Mouse (Mus musculus) kidney, adult 10 weeks (tissue): ENCODE data around the gene Oxct1. TPM values are rescaled to one million over a fixed set of nuclear protein-coding genes. Genes with fewer than 3 reads are reported as not detected.

Experiments
- polyA plus RNA-seq: library from polyadenylated mRNA; stranded (reverse); fragments of 350-450 nt; fragmentation: Illumina TruSeq; extraction: RNeasy Lipid Tissue Mini Kit (QIAGEN cat#74804); gene quantifications from one replicate; pipeline ENCODE4 v1.2.3, GENCODE M21; 2014; ENCODE audit warnings: low read depth, low replicate concordance

Oxct1 gene
- polyA plus RNA-seq, result 2,017 TPM

GRCm38 (mm10) chr15:4026231-4026773 is at the start of gene Oxct1:
Gene Oxct1, plus strand, starts transcription at chr15:4026383.

GRCm38 (mm10) chr15:3979061-3979848 is 46.9 kb upstream of the Oxct1 start, which contains the start of gene Fbxo4:
Gene Fbxo4, minus strand, starts transcription at chr15:3979573.

GRCm38 (mm10) chr15:3995448-3996266 is 30.5 kb upstream of the Oxct1 start, which contains the start of gene AW549877:
Gene AW549877, minus strand, starts transcription at chr15:3995744.

Other genes starting within 250 kb of the Oxct1 start
- gene Fbxo4, start 46.8 kb upstream of the Oxct1 start, polyA plus RNA-seq, result 23.5 TPM
- 177 TPM for gene AW549877, start 30.6 kb upstream of the Oxct1 start, polyA plus RNA-seq